Mouse (Mus musculus) yolk sac, embryonic 10.5 days (tissue): Measurements from ENCODE around the gene 1700049E17Rik1.
"Not testable (repeated sequence)": the region's sequence is repeated elsewhere in the genome, so short reads cannot be mapped to it uniquely, and the experiment has no call there.

Experiments used
- DNase-seq: peaks from one replicate; pipeline ENCODE4 v3.0.0-alpha.2; 2017; ENCODE audit warnings: low spot score

1700049E17Rik1 gene

DNA sequence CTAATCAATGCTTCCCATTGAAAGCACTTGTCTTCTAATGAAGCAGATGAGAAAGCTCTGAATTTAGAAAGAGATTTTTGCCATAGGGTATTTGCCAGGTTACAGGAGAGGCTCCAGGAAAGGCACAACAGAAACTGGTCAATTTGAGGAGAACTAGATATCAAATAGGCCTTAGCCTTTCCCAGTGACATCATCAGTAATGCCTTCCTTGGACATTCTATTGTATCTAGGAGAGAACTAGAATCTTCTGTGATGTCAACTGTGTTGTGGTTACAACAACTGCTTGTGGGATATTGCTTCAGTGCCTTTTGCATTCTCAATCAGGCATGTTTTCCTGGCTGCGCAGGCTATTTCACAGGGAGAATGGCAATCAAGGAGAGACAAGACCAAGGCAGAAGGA, at the start of gene 1700049E17Rik1:
1700049E17Rik1 (plus strand) TSS at position 301 of the 400 bp plus-strand sequence.
- not testable (repeated sequence) for DNase-seq

GRCm38 (mm10) chr14:41907190-41907589, 17.6 kb upstream of the 1700049E17Rik1 start, which contains the start of gene Gm7980:
Gene Gm7980 (minus strand): TSS chr14:41907290.
- DNase-seq, result not testable (repeated sequence)

GRCm38 (mm10) chr14:41943695-41944094, 18.9 kb downstream of the 1700049E17Rik1 start, which contains the start of gene 1700024B05Rik:
Gene 1700024B05Rik (plus strand): TSS chr14:41943995.
- DNase-seq, result not testable (repeated sequence)

DNA sequence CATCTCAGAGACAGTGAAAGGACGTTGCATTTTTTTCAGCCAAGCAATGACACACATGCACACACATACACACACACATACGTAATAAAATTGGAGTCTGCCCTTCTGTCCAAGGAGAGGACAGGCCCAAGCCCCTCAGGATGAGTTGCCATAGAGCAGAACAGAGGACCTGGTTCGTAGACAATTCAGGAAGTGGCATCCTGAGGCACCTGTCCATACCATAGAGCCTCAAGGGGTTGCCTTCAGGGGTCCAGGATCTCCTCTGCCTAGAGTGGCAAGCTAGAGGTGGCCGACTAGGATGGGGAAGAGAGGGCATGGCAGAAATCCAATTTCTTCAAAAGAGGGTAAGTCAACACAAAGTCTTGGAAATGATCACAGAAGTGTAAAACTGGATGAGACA, 39.3 kb downstream of the 1700049E17Rik1 start:
- DNase-seq, result not testable (repeated sequence)

DNA sequence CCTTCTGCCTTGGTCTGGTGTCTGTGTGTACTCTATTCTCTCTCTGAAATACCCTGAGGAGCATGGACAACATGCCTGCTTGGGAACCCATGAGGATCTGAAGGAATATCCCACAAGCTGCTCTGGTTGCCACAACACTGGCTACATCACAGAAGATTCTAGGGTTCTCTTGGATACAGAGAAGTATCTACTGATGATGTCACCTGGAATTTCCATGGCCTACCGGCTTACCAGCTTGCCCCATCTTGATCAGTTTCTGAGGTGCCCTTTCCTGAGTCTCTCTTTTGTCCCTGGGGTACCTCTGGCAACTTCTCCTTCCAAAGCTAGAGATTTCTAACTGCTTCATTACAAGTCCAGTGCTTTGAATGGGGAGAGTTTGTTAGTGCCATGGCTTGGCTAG, 43.1 kb downstream of the 1700049E17Rik1 start, which contains the start of gene Gm6401:
Gm6401 (minus strand) TSS at position 101 of the 400 bp plus-strand sequence.
- not testable (repeated sequence) for DNase-seq

- DNase-seq, result not testable (repeated sequence)
These were observed 43.8 kb downstream of the 1700049E17Rik1 start for GRCm38 (mm10) chr14:41968596-41968995.
